Mouse (Mus musculus) embryonic facial prominence, embryonic 15.5 days (tissue): ENCODE measurements around the gene Sec14l4. TPM values are rescaled to one million over a fixed set of nuclear protein-coding genes. Genes with fewer than 3 reads are reported as not detected.

Source experiments
- ATAC-seq: fragments of 200-750 bp; cut with Nextera tagmentation; 2 replicates; pipeline ENCODE4 v1.8.0; 2017; ENCODE audit warnings: low read depth, moderate TSS enrichment; ENCODE audit not compliant: insufficient number of reproducible peaks, low FRiP score, low TSS enrichment
- H3K27ac ChIP-seq: fragments of 300-500 bp; sonication (generic); replicated peaks from 2 replicates; pipeline ENCODE4 v1.5.1; 2015; ENCODE audit warnings: mild to moderate bottlenecking, inconsistent platforms
- H3K27me3 ChIP-seq: fragments of 300-500 bp; sonication (generic); 2 replicates; pipeline ENCODE4 v1.6.1; 2015; ENCODE audit warnings: inconsistent platforms
- H3K36me3 ChIP-seq: fragments of 300-500 bp; sonication (generic); 2 replicates; pipeline ENCODE4 v1.6.1; 2015; ENCODE audit warnings: mild to moderate bottlenecking, inconsistent platforms
- H3K4me1 ChIP-seq: fragments of 300-500 bp; sonication (generic); 2 replicates; pipeline ENCODE4 v1.6.1; 2015; ENCODE audit warnings: inconsistent platforms
- H3K4me2 ChIP-seq: fragments of 300-500 bp; sonication (generic); replicated peaks from 2 replicates; pipeline ENCODE4 v1.6.1; 2015; ENCODE audit warnings: mild to moderate bottlenecking, inconsistent platforms
- H3K4me3 ChIP-seq: fragments of 300-500 bp; sonication (generic); replicated peaks from 2 replicates; pipeline ENCODE4 v1.5.1; 2015; ENCODE audit warnings: mild to moderate bottlenecking, inconsistent platforms
- H3K9ac ChIP-seq: fragments of 300-500 bp; sonication (generic); 2 replicates; pipeline ENCODE4 v1.6.1; 2015; ENCODE audit warnings: inconsistent platforms
- H3K9me3 ChIP-seq: fragments of 300-500 bp; sonication (generic); replicated peaks from 2 replicates; pipeline ENCODE4 v1.6.1; 2016; ENCODE audit warnings: inconsistent platforms
- WGBS: fragments of 180-500 bp; shearing (Covaris S2); methylation state at CpG from one replicate; pipeline ENCODE4 v1.1.7; 2015; 5-methylcytosine and 5-hydroxymethylcytosine counted together
- polyA plus RNA-seq: library from polyadenylated mRNA; unstranded; fragments of >200 nt; fragmentation: Nextera tagmentation; extraction: Ambion mirVana; gene quantifications from 2 replicates; pipeline ENCODE4 v1.2.1, GENCODE M21; 2015

Gene Sec14l4
- polyA plus RNA-seq, 1 experiment from 2014 or later, result 0.94 TPM

GRCm38 (mm10) chr11:4047766-4048165 lies 16.5 kb downstream of the Sec14l4 start:
- H3K4me1 ChIP-seq, result no peaks in the 10 kb centered on the region
- ATAC-seq, result no peak
- no peak overlapping the region for H3K4me3 ChIP-seq
- no peaks in the 10 kb centered on the region for H3K27me3 ChIP-seq
- no peak overlapping the region for H3K27ac ChIP-seq
- H3K9ac ChIP-seq, result no peak overlapping the region
- no peaks in the 10 kb centered on the region for H3K9me3 ChIP-seq
- no peaks in the 10 kb centered on the region for H3K36me3 ChIP-seq
- H3K4me2 ChIP-seq, result no peak overlapping the region
- WGBS, result 83% methylated on average over 2 of the region's 2 CpGs

GRCm38 (mm10) chr11:4048438-4048837 lies 17.2 kb downstream of the Sec14l4 start:
- Histone ChIP-seq H3K9me3 (no peaks in the 10 kb centered on the region), H3K4me2 (no peak overlapping the region), H3K4me1 (no peaks in the 10 kb centered on the region), H3K27ac (no peak overlapping the region), H3K36me3 (no peaks in the 10 kb centered on the region), H3K9ac (no peak overlapping the region), H3K27me3 (no peaks in the 10 kb centered on the region), H3K4me3 (no peak overlapping the region)
- WGBS, result 77% methylated on average over 6 of the region's 6 CpGs
- ATAC-seq, result no peak

- no peak overlapping the region for H3K4me3 ChIP-seq
- no peak overlapping the region for H3K9ac ChIP-seq
- 19% methylated on average over 5 of the region's 5 CpGs for WGBS
- no peak overlapping the region for H3K27ac ChIP-seq
- no peaks in the 10 kb centered on the region for H3K27me3 ChIP-seq
- H3K36me3 ChIP-seq, result no peaks in the 10 kb centered on the region
- H3K4me1 ChIP-seq, result no peaks in the 10 kb centered on the region
- ATAC-seq, result no peak
- no peak overlapping the region for H3K4me2 ChIP-seq
- H3K9me3 ChIP-seq, result no peaks in the 10 kb centered on the region
These were observed 22.3 kb downstream of the Sec14l4 start for GRCm38 (mm10) chr11:4053586-4053985.

DNA sequence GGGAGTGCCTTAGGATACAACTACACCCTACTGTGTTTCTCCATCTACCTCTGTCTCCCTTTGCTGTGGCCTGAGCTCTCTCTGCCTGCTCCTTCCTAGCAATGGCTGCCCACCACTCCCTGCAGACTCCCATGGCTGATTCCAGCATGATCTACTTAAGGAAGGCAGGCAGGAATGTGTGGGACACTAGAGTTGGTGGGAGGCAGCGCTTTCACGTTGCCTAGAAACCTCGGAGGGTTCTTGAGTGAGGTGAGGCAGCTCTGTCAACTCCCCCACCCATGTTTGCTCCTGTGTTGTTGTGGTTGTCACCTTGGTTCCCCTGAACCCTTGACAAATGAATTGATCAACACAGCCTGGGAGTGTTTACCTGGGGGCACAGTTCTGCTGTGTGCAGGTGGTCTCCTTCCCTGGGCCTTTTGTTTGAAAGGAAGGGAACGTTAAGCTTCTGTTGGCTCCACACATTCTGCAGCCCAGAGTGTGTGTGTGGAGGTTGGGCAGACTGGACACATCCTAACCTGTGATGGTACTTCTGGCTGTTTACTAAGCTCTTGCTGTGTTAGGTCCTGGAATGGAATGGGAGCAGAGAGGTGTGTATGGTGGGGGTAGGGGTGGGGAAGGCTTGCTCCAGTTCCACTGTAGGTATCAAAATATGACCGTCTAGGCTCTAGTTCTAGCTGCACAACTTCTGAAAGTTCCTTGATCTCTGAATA lies 29.8 kb downstream of the Sec14l4 start:
- Histone ChIP-seq H3K27ac (no peak overlapping the region), H3K27me3 (no peaks in the 10 kb centered on the region), H3K4me2 (no peak overlapping the region), H3K36me3 (no peaks in the 10 kb centered on the region), H3K9me3 (no peaks in the 10 kb centered on the region), H3K4me3 (no peak overlapping the region), H3K4me1 (no peaks in the 10 kb centered on the region), H3K9ac (no peak overlapping the region)
- ATAC-seq, result no peak
- WGBS, result 70% methylated on average over 5 of the region's 5 CpGs

DNA sequence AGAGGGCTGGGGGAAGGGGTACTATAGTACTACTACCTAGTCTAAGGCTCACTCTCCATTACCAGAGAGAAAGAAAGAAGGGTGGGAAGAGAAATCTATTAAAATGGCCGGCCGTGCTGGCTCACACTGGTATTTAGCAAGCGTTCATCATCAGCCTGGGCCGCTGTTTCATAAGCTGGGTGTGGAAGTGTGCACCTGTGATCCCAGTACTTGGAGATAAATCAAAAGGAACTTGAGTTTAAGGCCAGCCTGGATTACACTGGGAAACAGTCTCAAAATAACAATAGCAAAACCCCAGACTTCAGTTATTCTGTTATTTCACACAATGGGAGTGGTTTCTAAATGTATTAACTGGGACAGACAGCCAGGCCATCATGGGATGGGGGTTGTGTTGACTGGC lies 31.3 kb downstream of the Sec14l4 start:
- H3K27me3 ChIP-seq, result no peaks in the 10 kb centered on the region
- no peak overlapping the region for H3K4me3 ChIP-seq
- H3K36me3 ChIP-seq, result no peaks in the 10 kb centered on the region
- no peaks in the 10 kb centered on the region for H3K9me3 ChIP-seq
- no peak overlapping the region for H3K4me2 ChIP-seq
- no peak overlapping the region for H3K27ac ChIP-seq
- H3K9ac ChIP-seq, result no peak overlapping the region
- no peak for ATAC-seq
- H3K4me1 ChIP-seq, result no peaks in the 10 kb centered on the region
- 87% methylated on average over 4 of the region's 4 CpGs for WGBS

GRCm38 (mm10) chr11:4062981-4063380 lies 31.7 kb downstream of the Sec14l4 start:
- no peaks in the 10 kb centered on the region for H3K4me1 ChIP-seq
- no peak overlapping the region for H3K4me2 ChIP-seq
- H3K27me3 ChIP-seq, result no peaks in the 10 kb centered on the region
- no peak for ATAC-seq
- no peak overlapping the region for H3K27ac ChIP-seq
- H3K9ac ChIP-seq, result no peak overlapping the region
- H3K4me3 ChIP-seq, result no peak overlapping the region
- no peaks in the 10 kb centered on the region for H3K36me3 ChIP-seq
- WGBS, result 37% methylated on average over 6 of the region's 6 CpGs
- no peaks in the 10 kb centered on the region for H3K9me3 ChIP-seq

GRCm38 (mm10) chr11:4064627-4065122 lies 33.4 kb downstream of the Sec14l4 start, which contains the start of gene Sec14l3:
Gene Sec14l3 (plus strand): TSS chr11:4064841.
- H3K4me1 ChIP-seq, result no peaks in the 10 kb centered on the region
- whole genome bisulfite sequencing, result 51% methylated on average over 5 of the region's 5 CpGs
- no peaks in the 10 kb centered on the region for H3K9me3 ChIP-seq
- H3K4me2 ChIP-seq, result no peak within 1 kb of the TSS
- H3K36me3 ChIP-seq, result no peaks in the 10 kb centered on the region
- H3K4me3 ChIP-seq, result no peak within 1 kb of the TSS
- H3K27ac ChIP-seq, result no peak within 1 kb of the TSS
- no peak within 1 kb of the TSS for H3K9ac ChIP-seq
- no peak for ATAC-seq
- H3K27me3 ChIP-seq, result no peaks in the 10 kb centered on the region

GRCm38 (mm10) chr11:4069664-4070063 lies 38.4 kb downstream of the Sec14l4 start:
- no peak overlapping the region for H3K4me2 ChIP-seq
- H3K4me1 ChIP-seq, result no peaks in the 10 kb centered on the region
- H3K4me3 ChIP-seq, result no peak overlapping the region
- no peak overlapping the region for H3K9ac ChIP-seq
- no peaks in the 10 kb centered on the region for H3K9me3 ChIP-seq
- H3K27me3 ChIP-seq, result no peaks in the 10 kb centered on the region
- no peak for ATAC-seq
- no peaks in the 10 kb centered on the region for H3K36me3 ChIP-seq
- whole genome bisulfite sequencing, result 68% methylated on average over 1 of the region's 1 CpGs
- no peak overlapping the region for H3K27ac ChIP-seq

DNA sequence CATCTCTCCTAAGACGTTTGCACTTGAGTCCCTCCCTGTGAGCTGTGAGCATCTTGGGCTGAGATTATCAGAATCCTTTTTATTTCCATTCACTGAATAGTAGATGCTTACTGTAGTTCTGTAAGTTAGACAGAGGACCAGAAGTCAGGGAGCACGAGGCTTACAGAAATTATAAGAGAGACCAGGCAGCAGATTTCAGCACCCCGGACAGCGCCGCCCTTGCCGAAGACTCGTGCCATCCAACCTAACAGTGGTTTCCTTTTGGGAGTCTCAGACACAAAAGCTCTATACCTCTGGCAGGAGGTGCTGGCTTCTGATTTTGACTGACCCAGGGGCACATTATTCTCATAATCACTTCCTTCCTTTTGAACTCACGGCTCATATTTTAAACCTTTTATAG lies 45.4 kb downstream of the Sec14l4 start:
- Histone ChIP-seq H3K27ac (no peak overlapping the region), H3K4me2 (no peak overlapping the region), H3K9ac (no peak overlapping the region), H3K27me3 (no peaks in the 10 kb centered on the region), H3K4me3 (no peak overlapping the region), H3K36me3 (no peaks in the 10 kb centered on the region), H3K9me3 (no peaks in the 10 kb centered on the region), H3K4me1 (no peaks in the 10 kb centered on the region)
- 16% methylated on average over 8 of the region's 8 CpGs for WGBS
- ATAC-seq, result no peak

GRCm38 (mm10) chr11:4078267-4078933 lies 47.1 kb downstream of the Sec14l4 start:
- no peak for ATAC-seq
- no peak overlapping the region for H3K27ac ChIP-seq
- 84% methylated on average over 7 of the region's 7 CpGs for WGBS
- no peak overlapping the region for H3K4me2 ChIP-seq
- H3K36me3 ChIP-seq, result no peaks in the 10 kb centered on the region
- H3K9ac ChIP-seq, result no peak overlapping the region
- no peaks in the 10 kb centered on the region for H3K27me3 ChIP-seq
- H3K4me3 ChIP-seq, result no peak overlapping the region
- no peaks in the 10 kb centered on the region for H3K4me1 ChIP-seq
- H3K9me3 ChIP-seq, result no peaks in the 10 kb centered on the region

GRCm38 (mm10) chr11:4080219-4080618 lies 49.0 kb downstream of the Sec14l4 start:
- no peak for ATAC-seq
- WGBS, result 9% methylated on average over 4 of the region's 4 CpGs

More at GRCm38 (mm10) chr11:4080219-4080618, 49.0 kb downstream of the Sec14l4 start:
- Histone ChIP-seq H3K4me3 (no peak overlapping the region), H3K27ac (no peak overlapping the region), H3K4me2 (no peak overlapping the region), H3K27me3 (no peaks in the 10 kb centered on the region), H3K9me3 (no peaks in the 10 kb centered on the region), H3K9ac (no peak overlapping the region), H3K4me1 (no peaks in the 10 kb centered on the region), H3K36me3 (no peaks in the 10 kb centered on the region)
